Mouse (Mus musculus) testis, adult 2 months (tissue): ENCODE measurements around the gene Gm37240.

Source experiments
- CTCF ChIP-seq: fragments of 200-500 bp; IDR thresholded peaks from 2 replicates; pipeline ENCODE4 v1.5.1; 2012; ENCODE audit warnings: low read depth, mild to moderate bottlenecking, inconsistent platforms, low read length, moderate library complexity; ENCODE audit not compliant: control insufficient read depth, insufficient read depth, insufficient replicate concordance
- POLR2A ChIP-seq: fragments of 200-500 bp; IDR thresholded peaks from 2 replicates; pipeline ENCODE4 v1.6.1; 2012; ENCODE audit warnings: low read depth, mild to moderate bottlenecking, inconsistent platforms, low read length, moderate library complexity; ENCODE audit not compliant: control insufficient read depth

DNA sequence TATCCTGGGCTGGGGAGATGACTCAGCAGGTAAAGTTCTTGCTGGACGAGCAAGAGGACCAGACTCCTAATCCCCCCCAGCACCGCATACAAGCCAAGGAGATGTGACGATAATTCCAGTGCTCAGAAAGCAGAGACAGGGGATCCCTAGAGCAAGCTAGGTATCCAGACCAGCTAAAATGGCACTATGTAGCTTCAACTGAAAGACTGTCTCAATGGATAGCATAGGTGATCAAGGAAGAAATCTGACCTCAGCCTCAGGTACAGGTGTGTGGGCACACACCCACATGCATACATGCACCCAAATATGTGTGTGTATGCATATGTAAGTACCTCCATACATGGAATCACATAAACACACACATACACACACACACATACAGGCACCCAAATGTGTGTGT is 161.3 kb downstream of the Gm37240 start:
- TF ChIP-seq POLR2A (no peak), CTCF (no peak)
